Mouse (Mus musculus): ENCODE data around the gene Pam.

GRCm38 (mm10) chr1:98053994-98054393 lies 41.5 kb downstream of the Pam start:
- TF ChIP-seq CTCF (IDR thresholded peaks at IDR 0.05; ENCODE audit: borderline replicate concordance, insufficient read depth, low read depth, low read length) (no peak), POLR2A (IDR thresholded peaks at IDR 0.05; ENCODE audit: borderline replicate concordance, insufficient read depth, low read length) (no peak)

Measured in cerebellum, adult 2 months (tissue).